Mouse (Mus musculus) erythroid progenitor cell, adult 5-6 weeks (primary cell): ENCODE measurements at regions not wholly inside any gene's neighbourhood (a gene's known extent, or its start where the extent isn't known, plus 50 kb on each side); places are given as distances from the start of the nearest gene placed in this dataset.

Experiments
- ATAC-seq: replicated peaks from 2 replicates; pipeline ENCODE4 v1.8.0; 2016; ENCODE audit warnings: moderate number of reproducible peaks, mild to moderate bottlenecking, moderate TSS enrichment, inconsistent platforms; ENCODE audit not compliant: poor library complexity, low FRiP score, severe bottlenecking

- no peak for ATAC-seq
These were observed 226.5 kb upstream of the Jarid2 start for GRCm38 (mm10) chr13:44502612-44503256.

GRCm38 (mm10) chr13:44503257-44503950 is 225.9 kb upstream of the Jarid2 start:
- ATAC-seq = no peak

GRCm38 (mm10) chr13:44504455-44504854 is 224.8 kb upstream of the Jarid2 start:
- no peak for ATAC-seq

- ATAC-seq = no peak
These were observed 222.3 kb upstream of the Jarid2 start for GRCm38 (mm10) chr13:44506975-44507374.

GRCm38 (mm10) chr13:44509526-44510159 is 219.6 kb upstream of the Jarid2 start:
- ATAC-seq = no peak

- no peak for ATAC-seq
These were observed 215.6 kb upstream of the Jarid2 start for GRCm38 (mm10) chr13:44513378-44514285.

- no peak for ATAC-seq
These were observed 214.6 kb upstream of the Jarid2 start for GRCm38 (mm10) chr13:44514636-44515158.

- ATAC-seq = no peak
These were observed 212.4 kb upstream of the Jarid2 start for GRCm38 (mm10) chr13:44516863-44517262.

- ATAC-seq = no peak
These were observed 212.0 kb upstream of the Jarid2 start for GRCm38 (mm10) chr13:44517312-44517711.

- no peak for ATAC-seq
These were observed 211.1 kb upstream of the Jarid2 start for GRCm38 (mm10) chr13:44518215-44518614.

- no peak for ATAC-seq
These were observed 205.8 kb upstream of the Jarid2 start for GRCm38 (mm10) chr13:44523516-44523915.

GRCm38 (mm10) chr13:44530867-44531564 is 198.3 kb upstream of the Jarid2 start:
- no peak for ATAC-seq

- ATAC-seq = no peak
These were observed 196.6 kb upstream of the Jarid2 start for GRCm38 (mm10) chr13:44532631-44533180.

GRCm38 (mm10) chr13:44534575-44535080 is 194.6 kb upstream of the Jarid2 start:
- ATAC-seq = no peak

- ATAC-seq = no peak
These were observed 193.8 kb upstream of the Jarid2 start for GRCm38 (mm10) chr13:44535441-44535840.

- no peak for ATAC-seq
These were observed 191.0 kb upstream of the Jarid2 start for GRCm38 (mm10) chr13:44538238-44538637.

- ATAC-seq = no peak
These were observed 188.9 kb upstream of the Jarid2 start for GRCm38 (mm10) chr13:44540401-44540800.

- ATAC-seq = no peak
These were observed 188.0 kb upstream of the Jarid2 start for GRCm38 (mm10) chr13:44541243-44541653.

GRCm38 (mm10) chr13:44544786-44545185 is 184.5 kb upstream of the Jarid2 start:
- ATAC-seq = no peak
